Mouse (Mus musculus) T-helper 17 cell (primary cell): ENCODE measurements around the gene Rasgef1b.
"Not testable (repeated sequence)": the region's sequence is repeated elsewhere in the genome, so short reads cannot be mapped to it uniquely, and the experiment has no call there.

ENCODE experiments used
- in situ Hi-C, 2 experiments: fragments of 300-600 bp; cut with MboI, MseI; formaldehyde crosslinking; loops; 1 replicate in 1 of 2; 2 replicates in 1 of 2; pipeline ENCODE4 v1.15.1; 2025; ENCODE audit warnings: high pct_unique_total_duplicates in 2 of 2

Gene Rasgef1b

DNA sequence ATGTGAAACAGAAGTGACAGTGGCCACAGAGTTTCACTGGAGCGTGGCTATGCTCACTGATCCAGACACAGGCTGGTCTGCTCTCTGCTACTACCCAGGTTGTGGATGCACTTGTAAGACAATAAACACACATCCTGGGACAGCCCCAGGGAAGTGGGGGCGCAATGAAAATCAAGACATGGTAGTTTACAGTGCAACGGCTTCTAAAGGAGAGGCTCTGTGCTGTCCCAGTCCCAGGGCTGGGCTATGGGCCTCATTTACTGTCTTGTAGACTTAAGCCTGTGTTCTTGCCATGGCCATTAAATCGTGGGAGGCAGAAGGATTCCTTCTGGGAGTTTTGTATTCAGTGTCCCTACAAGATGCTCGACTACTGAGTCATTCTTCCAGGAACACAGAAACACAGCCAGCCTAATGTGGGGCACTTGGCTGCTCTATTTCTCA, 504.3 kb downstream of the Rasgef1b start:
- in situ Hi-C loops = no loop called here

- in situ Hi-C loops = no loop called here
Measured at GRCm38 (mm10) chr5:99223869-99224498, 504.9 kb downstream of the Rasgef1b start.

DNA sequence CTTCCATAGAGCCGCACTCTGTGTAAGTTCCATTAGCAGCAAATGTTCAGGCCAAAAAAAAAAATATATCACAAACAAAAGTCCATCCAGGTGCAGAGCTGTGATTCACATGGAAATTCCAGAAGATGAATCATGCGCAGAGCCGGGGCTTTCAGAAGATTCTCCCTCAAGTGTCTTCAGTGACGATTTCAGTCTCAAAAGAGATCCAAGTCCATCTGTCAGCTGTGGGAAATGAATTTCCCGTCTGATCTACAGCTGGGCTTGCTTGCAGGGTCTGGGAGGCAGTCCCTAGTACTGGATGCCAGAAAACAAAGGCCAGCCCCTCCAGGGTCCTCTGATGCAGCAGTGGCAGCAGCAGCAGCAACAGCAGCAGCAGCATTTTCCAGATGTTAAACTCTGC, 510.5 kb downstream of the Rasgef1b start:
- in situ Hi-C loops = no loop called here

DNA sequence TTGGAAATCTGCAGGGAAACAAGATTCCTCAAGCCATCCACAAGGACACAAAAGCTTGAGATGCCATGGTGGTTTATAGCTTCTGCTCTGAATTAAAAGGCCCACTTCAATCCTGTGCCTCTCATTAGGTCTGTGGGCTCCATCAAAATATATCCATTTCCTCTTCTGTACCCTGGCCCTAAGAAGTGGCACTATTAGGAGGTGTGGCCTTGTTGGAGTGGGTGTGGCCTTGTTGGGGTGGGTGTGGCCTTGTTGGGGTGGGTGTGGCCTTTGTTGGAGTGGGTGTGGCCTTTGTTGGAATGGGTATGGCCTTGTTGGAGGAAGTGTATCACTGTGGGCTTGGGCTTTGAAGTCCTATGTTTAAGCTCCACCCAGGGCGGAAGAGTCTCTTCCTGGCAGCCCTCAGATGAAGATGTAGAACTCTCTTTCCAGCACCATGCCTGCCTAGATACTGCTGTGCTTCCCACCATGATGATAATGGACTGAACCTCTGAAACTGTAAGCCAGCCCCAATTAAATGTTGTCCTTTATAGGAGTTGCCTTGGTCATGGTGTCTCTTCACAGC, 512.2 kb downstream of the Rasgef1b start:
- in situ Hi-C loops = not testable (repeated sequence)

GRCm38 (mm10) chr5:99215207-99216157, 513.4 kb downstream of the Rasgef1b start:
- in situ Hi-C loops = no loop called here

- in situ Hi-C loops = no loop called here
Measured at GRCm38 (mm10) chr5:99214400-99214799, 514.5 kb downstream of the Rasgef1b start.

DNA sequence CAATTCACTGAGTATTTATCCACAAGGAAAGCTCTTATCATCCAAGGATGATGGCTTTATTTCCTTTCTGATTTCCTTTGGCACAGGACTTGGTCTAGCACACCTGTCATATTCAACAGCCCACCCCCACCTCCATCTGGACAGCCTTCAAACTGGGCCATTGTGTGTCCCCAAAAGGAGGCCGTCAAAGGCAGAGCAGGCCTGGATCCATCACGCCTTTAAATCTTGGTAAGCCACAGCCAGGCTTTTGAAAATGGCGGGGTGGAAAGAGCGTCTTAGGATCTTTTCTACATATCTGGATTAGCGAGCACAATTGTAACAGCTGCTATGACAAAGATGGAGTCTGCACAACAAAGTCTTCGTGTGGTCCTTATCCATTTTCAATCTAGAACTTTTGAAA, 515.7 kb downstream of the Rasgef1b start:
- in situ Hi-C loops = no loop called here

DNA sequence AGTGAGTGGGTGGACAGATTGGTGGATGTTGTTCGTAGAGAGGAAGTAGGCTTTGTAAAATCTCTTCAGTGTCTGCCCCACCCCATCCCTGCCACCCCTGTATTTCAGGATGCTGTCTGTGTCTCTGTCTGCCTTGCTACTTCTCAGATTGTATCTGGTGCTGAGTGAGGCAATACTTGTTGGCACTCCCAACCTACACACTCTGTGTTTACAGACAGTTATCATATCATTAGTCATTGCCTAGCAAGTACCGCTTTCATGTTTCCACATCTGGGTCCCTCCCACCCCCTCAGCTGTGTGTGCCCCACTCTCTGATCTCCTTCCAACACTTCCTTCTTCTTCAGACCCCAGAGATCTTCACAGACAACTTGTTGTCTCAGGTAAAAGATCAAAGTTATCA, 525.4 kb downstream of the Rasgef1b start:
- in situ Hi-C loops = loop anchor here (5.0 to 10.0 kb wide), 4 partner anchors 429 to 1431 kb away; no protein-coding TSS in a partner anchor

DNA sequence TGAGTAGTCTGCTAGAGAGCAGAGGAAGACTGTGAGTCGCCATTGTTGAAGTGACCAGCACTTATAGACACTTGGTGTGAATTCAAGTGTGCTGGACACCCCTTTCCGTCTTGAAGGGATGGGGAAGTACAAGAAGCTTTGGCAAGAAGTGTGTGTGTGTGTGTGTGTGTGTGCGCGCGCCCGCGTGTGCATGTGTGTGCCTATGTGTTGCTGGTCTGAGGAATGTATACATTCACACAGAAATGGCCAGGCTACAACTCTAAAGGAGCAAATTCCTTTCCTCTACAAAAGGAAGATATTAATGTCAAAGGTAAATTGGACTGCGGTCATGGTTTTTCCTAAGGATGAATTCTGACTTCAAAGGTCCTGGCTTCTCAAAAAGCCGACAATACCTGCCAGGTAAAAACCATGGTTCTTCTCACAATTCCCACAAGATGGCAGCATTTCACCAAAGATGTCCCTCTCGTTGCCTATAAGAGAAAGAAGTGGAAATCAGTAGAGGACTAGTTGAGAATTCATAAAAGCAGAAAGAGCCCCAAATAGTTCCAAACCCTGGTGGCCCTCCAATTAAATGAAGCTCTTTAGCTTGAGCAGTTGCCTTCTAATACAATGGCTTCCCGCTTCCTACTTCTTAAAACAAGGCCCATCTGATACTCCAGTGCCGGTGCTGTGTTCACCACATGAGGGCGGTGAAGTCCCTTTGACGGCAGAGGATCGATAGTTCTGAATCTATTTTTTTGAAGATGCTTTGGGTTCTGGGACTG, 526.6 kb downstream of the Rasgef1b start:
- in situ Hi-C loops = loop anchor here (5.0 to 10.0 kb wide), 4 partner anchors 430 to 1433 kb away; no protein-coding TSS in a partner anchor

- in situ Hi-C loops = no loop called here
Measured at GRCm38 (mm10) chr5:99195436-99195835, 533.4 kb downstream of the Rasgef1b start.

DNA sequence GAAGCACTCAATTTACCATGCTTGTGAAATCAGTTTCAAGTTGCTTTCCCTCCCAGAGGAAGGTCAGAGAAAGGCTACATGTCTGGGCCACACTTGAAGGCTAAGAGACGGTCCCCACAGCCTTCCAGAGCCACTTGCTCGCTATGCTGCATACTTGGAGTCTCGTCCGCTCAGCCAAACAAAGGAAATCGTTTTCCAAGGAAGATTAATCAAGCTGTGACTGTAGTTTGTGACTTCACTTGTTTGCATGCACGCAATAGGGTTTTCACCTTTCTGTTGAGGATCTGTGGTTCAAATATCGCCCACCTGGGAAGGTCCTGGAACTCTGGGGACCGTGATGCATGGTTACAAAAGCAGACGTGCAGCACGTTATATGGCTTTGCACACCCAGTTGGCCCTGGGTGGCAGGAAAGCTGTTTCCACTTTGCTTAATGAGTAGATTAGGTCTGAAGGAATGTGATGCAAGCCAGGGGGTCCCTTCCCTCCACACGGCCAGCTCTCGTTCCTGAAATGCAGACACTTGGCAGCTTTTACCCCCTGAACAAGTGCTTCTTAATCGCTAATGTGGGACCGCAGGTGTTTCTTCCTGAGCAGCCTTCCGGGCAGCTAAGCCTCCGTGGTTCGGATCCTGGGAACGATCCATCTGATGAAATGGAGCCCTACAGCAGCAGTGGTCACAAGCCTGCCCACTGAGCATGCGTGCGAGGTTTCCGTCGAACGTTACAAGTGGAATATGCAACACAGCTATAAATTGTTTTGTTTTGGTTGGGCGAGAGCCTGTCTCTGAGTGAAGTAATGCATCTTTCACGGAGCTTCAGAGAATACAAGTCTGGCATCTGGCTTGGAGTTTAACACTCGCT, 537.7 kb downstream of the Rasgef1b start:
- in situ Hi-C loops = no loop called here

DNA sequence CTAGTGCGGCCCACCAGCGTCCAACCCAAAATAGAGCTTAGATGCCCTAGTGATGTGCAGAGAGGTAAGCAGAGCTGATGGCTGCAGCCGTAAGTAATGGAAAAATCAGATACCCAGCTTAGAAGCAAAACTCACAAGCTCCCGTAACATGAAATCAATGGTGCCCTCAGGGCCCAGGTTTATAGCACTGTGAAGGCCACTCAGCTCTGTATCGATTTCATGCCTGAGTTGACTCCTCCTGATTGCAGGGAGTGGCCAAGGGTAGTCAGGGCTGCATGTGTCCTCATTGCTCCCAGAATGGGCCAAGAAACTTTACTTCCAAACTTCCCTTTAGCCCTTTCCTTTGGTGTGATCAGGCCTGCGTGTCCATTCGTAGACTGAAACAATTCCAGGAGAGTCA, 545.2 kb downstream of the Rasgef1b start:
- in situ Hi-C loops = no loop called here

- in situ Hi-C loops = no loop called here
Measured at GRCm38 (mm10) chr5:99174608-99175385, 554.1 kb downstream of the Rasgef1b start.

DNA sequence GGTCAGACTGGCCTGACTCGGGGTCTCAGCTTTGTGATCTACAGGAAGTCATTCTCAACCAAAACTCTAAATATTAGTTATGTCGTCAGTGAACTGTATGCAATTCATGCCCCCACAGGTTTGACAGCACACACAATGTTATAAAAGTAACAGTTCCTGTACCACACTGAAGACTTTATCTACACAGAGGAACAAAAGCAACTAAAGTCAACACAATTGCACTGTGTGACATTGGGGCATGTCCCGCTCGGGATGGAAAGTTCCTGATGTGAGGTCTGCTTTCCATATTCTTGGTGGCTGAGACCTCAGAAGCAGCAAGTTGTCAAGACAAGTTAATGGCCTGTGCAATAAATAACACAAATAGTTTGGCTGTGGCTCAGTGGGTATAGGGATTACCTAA, 559.0 kb downstream of the Rasgef1b start:
- in situ Hi-C loops = loop anchor here in 1 of 2 experiments (10.0 kb wide), 1 partner anchor 945 kb away; no protein-coding TSS in a partner anchor

DNA sequence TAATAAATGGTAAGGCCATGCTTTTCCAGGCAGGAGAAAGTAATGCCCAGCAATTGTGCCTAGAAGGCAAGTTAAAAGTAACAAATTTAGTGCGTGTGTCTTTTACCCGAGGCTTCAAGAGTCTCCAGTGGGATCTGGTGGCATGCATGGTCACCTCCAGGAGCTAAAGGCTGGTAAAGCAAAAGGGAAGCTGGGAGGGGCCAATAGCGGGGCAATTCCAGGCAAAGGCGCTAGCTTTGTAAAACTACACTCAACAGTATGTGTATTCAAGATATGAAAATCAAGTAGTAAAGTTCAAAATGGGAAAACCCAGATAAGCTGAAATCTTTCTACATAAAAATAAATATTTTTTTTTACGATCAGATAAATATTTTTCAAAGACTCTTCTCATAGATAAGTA, 561.1 kb downstream of the Rasgef1b start:
- in situ Hi-C loops = loop anchor here in 1 of 2 experiments (10.0 kb wide), 1 partner anchor 947 kb away; no protein-coding TSS in a partner anchor
